Mouse (Mus musculus): Measurements from ENCODE around the gene Tmppe.

DNA sequence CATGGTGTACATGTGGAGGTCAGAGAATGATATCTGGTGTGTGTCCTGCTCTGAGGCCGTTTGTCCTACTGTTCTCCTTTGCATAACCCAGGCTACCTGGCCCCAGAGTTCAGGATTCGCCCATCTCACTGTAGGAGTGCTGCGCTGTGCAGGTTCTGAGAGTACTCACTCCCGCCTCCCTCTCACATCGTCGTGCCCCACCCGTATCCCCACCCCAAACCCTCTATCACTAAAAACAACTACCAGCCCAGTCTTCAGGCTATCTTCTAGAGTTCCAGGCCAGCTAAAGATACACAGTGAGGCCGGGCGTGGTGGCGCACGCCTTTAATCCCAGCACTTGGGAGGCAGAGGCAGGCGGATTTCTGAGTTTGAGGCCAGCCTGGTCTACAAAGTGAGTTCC, 1.2 kb upstream of the Tmppe start:
- TF ChIP-seq CTCF (IDR thresholded peaks at IDR 0.05; ENCODE audit: low read depth) (no peak), EP300 (optimal IDR thresholded peaks at IDR 0.05) (no peak)

All from stomach, postnatal 0 days (tissue).